Mouse (Mus musculus) forebrain, embryonic 13.5 days (tissue): Measurements from ENCODE around the gene Igfbp3. TPM values are rescaled to one million over a fixed set of nuclear protein-coding genes. Genes with fewer than 3 reads are reported as not detected.

ENCODE experiments used
- ATAC-seq: fragments of 200-750 bp; cut with Nextera tagmentation; 2 replicates; pipeline ENCODE4 v1.8.0; 2017
- H3K27ac ChIP-seq: fragments of 300-500 bp; sonication (generic); 2 replicates; pipeline ENCODE4 v1.5.1; 2015; ENCODE audit warnings: inconsistent platforms, mild to moderate bottlenecking, moderate library complexity
- H3K27me3 ChIP-seq: fragments of 300-500 bp; sonication (generic); 2 replicates; pipeline ENCODE4 v1.6.1; 2015; ENCODE audit warnings: mild to moderate bottlenecking, inconsistent platforms
- H3K36me3 ChIP-seq: fragments of 300-500 bp; sonication (generic); 2 replicates; pipeline ENCODE4 v1.6.1; 2015; ENCODE audit warnings: mild to moderate bottlenecking, inconsistent platforms; ENCODE audit not compliant: poor library complexity, severe bottlenecking
- H3K4me1 ChIP-seq: fragments of 300-500 bp; sonication (generic); 2 replicates; pipeline ENCODE4 v1.6.1; 2015; ENCODE audit warnings: inconsistent platforms
- H3K4me2 ChIP-seq: fragments of 300-500 bp; sonication (generic); 2 replicates; pipeline ENCODE4 v1.6.1; 2015; ENCODE audit warnings: inconsistent platforms, mild to moderate bottlenecking, moderate library complexity
- H3K4me3 ChIP-seq: fragments of 300-500 bp; sonication (generic); 2 replicates; pipeline ENCODE4 v1.5.1; 2015; ENCODE audit warnings: mild to moderate bottlenecking, inconsistent platforms
- H3K9ac ChIP-seq: fragments of 300-500 bp; sonication (generic); 2 replicates; pipeline ENCODE4 v1.6.1; 2015; ENCODE audit warnings: mild to moderate bottlenecking, inconsistent platforms
- H3K9me3 ChIP-seq: fragments of 300-500 bp; sonication (generic); replicated peaks from 2 replicates; pipeline ENCODE4 v1.6.1; 2016; ENCODE audit warnings: inconsistent platforms
- WGBS: fragments of 180-500 bp; shearing (Covaris S2); methylation state at CpG from one replicate; pipeline ENCODE4 v1.1.7; 2015; 5-methylcytosine and 5-hydroxymethylcytosine counted together
- polyA plus RNA-seq: library from polyadenylated mRNA; unstranded; fragments of >200 nt; fragmentation: Nextera tagmentation; extraction: Ambion mirVana; gene quantifications from 2 replicates; pipeline ENCODE4 v1.2.1, GENCODE M21; 2015

Gene Igfbp3
- polyA plus RNA-seq, 1 experiment from 2014 or later = 11.6 TPM

- no peak overlapping the region for H3K9ac ChIP-seq
- WGBS = 90% methylated on average over 9 of the region's 9 CpGs
- no peak overlapping the region for H3K27ac ChIP-seq
- H3K4me3 ChIP-seq = no peak overlapping the region
- ATAC-seq = no peak
- H3K36me3 ChIP-seq = no peaks in the 10 kb centered on the region
- H3K9me3 ChIP-seq = no peaks in the 10 kb centered on the region
- no peaks in the 10 kb centered on the region for H3K4me1 ChIP-seq
- no peak overlapping the region for H3K4me2 ChIP-seq
- no peaks in the 10 kb centered on the region for H3K27me3 ChIP-seq
Observed at GRCm38 (mm10) chr11:7203846-7204245, 9.9 kb downstream of the Igfbp3 start.

GRCm38 (mm10) chr11:7202206-7202605 is 11.5 kb downstream of the Igfbp3 start:
- Histone ChIP-seq H3K4me2 (no peak overlapping the region), H3K9me3 (no peaks in the 10 kb centered on the region), H3K27me3 (no peaks in the 10 kb centered on the region), H3K4me3 (no peak overlapping the region), H3K4me1 (no peaks in the 10 kb centered on the region), H3K27ac (no peak overlapping the region), H3K9ac (no peak overlapping the region), H3K36me3 (no peaks in the 10 kb centered on the region)
- ATAC-seq = no peak
- WGBS = 86% methylated on average over 7 of the region's 7 CpGs

DNA sequence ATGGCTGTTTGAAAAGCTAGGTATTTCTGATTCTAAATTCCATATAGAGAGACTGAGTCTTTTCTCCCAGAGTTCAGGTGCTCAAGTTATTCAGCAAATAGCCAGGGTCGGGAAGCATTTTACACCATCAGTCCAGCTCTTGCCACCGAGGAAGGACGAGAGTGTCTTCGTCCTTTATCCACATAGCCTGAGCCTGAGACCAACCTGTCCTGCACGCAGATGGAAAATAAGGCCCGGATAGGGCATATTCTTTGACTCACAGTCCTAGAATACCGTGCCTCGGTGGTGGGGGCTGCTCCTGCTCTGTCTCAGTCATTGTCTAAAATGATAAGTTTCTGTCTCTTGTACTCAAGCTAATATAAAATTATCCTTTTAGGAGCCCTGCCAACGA is 13.3 kb downstream of the Igfbp3 start:
- H3K4me3 ChIP-seq = no peak overlapping the region
- H3K27me3 ChIP-seq = no peaks in the 10 kb centered on the region
- no peaks in the 10 kb centered on the region for H3K4me1 ChIP-seq
- no peaks in the 10 kb centered on the region for H3K9me3 ChIP-seq
- no peak for ATAC-seq
- no peak overlapping the region for H3K9ac ChIP-seq
- H3K4me2 ChIP-seq = no peak overlapping the region
- no peaks in the 10 kb centered on the region for H3K36me3 ChIP-seq
- WGBS = 82% methylated on average over 9 of the region's 9 CpGs
- H3K27ac ChIP-seq = no peak overlapping the region

GRCm38 (mm10) chr11:7199736-7200392 is 13.9 kb downstream of the Igfbp3 start:
- Histone ChIP-seq H3K4me1 (no peaks in the 10 kb centered on the region), H3K4me3 (no peak overlapping the region), H3K9ac (no peak overlapping the region), H3K27ac (no peak overlapping the region), H3K9me3 (no peaks in the 10 kb centered on the region; the same call in 1 of the 2 replicates), H3K36me3 (no peaks in the 10 kb centered on the region), H3K4me2 (no peak overlapping the region), H3K27me3 (no peaks in the 10 kb centered on the region)
- ATAC-seq = peak; percentile 36; the same call in 1 of the 2 replicates
- 56% methylated on average over 14 of the region's 14 CpGs for WGBS

GRCm38 (mm10) chr11:7198481-7199256 is 15.1 kb downstream of the Igfbp3 start:
- H3K4me1 ChIP-seq = no peaks in the 10 kb centered on the region
- no peak overlapping the region for H3K27ac ChIP-seq
- no peak overlapping the region for H3K4me3 ChIP-seq
- no peaks in the 10 kb centered on the region for H3K27me3 ChIP-seq
- H3K4me2 ChIP-seq = no peak overlapping the region
- no peaks in the 10 kb centered on the region; the same call in 1 of the 2 replicates for H3K9me3 ChIP-seq
- ATAC-seq = no peak
- H3K36me3 ChIP-seq = no peaks in the 10 kb centered on the region
- WGBS = 85% methylated on average over 10 of the region's 10 CpGs
- no peak overlapping the region for H3K9ac ChIP-seq

DNA sequence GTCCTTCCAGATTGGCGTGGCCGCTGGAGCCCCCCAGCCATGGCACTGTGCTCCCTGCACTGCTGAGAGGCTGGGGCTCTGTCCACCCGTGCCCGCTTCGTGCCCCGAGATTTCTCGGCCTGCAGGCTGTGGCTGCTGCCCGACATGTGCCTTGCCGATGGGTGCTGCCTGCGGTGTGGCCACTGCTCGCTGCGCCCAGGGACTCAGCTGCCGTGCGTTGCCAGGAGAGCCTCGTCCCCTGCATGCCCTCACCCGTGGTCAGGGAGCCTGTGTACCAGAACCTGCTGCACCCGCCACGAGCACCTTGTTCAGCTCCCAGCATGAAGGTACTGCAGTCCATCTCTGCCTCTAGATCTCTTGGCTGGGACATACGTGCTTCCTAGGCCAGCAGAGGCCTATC is 15.7 kb downstream of the Igfbp3 start:
- Histone ChIP-seq H3K36me3 (no peaks in the 10 kb centered on the region), H3K4me2 (no peak overlapping the region), H3K27ac (no peak overlapping the region), H3K4me1 (no peaks in the 10 kb centered on the region), H3K9ac (no peak overlapping the region), H3K27me3 (no peaks in the 10 kb centered on the region), H3K9me3 (no peaks in the 10 kb centered on the region; the same call in 1 of the 2 replicates), H3K4me3 (no peak overlapping the region)
- no peak for ATAC-seq
- WGBS = 85% methylated on average over 19 of the region's 19 CpGs

- H3K27ac ChIP-seq = no peak within 1 kb of the TSS
- no peak within 1 kb of the TSS for H3K4me3 ChIP-seq
- H3K4me2 ChIP-seq = no peak within 1 kb of the TSS
- H3K4me1 ChIP-seq = no peaks in the 10 kb centered on the region
- 20% methylated on average over 12 of the region's 12 CpGs for WGBS
- no peaks in the 10 kb centered on the region for H3K27me3 ChIP-seq
- H3K36me3 ChIP-seq = no peaks in the 10 kb centered on the region
- no peak within 1 kb of the TSS for H3K9ac ChIP-seq
- no peaks in the 10 kb centered on the region; the same call in 1 of the 2 replicates for H3K9me3 ChIP-seq
- no peak for ATAC-seq
Observed at GRCm38 (mm10) chr11:7197491-7197941, 16.2 kb downstream of the Igfbp3 start, which contains the start of gene Igfbp1. TSS of gene Igfbp1 (plus strand) at chr11:7197782.

DNA sequence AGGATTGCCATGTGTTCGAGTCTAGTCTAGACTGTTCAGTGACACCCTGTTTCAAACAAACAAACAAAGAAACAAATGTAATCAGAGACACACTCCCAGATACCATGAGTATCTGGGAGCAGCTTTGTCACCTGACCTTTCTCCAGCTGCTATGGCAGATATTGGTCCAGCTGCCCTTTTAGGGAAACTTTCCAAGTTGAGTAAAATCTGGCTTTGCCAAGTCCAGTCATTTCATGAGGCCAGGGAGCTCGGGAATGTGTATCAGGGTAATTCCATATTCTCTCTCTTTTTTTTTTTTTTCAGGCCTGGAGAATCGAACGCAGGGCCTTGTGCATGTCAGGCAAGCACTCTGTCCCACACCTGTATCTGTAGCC is 18.4 kb downstream of the Igfbp3 start:
- 89% methylated on average over 4 of the region's 4 CpGs for WGBS
- no peak overlapping the region for H3K4me2 ChIP-seq
- H3K9me3 ChIP-seq = no peaks in the 10 kb centered on the region; the same call in 1 of the 2 replicates
- ATAC-seq = no peak
- no peak overlapping the region for H3K27ac ChIP-seq
- H3K9ac ChIP-seq = no peak overlapping the region
- H3K4me3 ChIP-seq = no peak overlapping the region
- H3K4me1 ChIP-seq = no peaks in the 10 kb centered on the region
- no peaks in the 10 kb centered on the region for H3K27me3 ChIP-seq
- no peaks in the 10 kb centered on the region for H3K36me3 ChIP-seq

GRCm38 (mm10) chr11:7194432-7195311 is 19.1 kb downstream of the Igfbp3 start:
- no peaks in the 10 kb centered on the region for H3K36me3 ChIP-seq
- no peaks in the 10 kb centered on the region; the same call in 1 of the 2 replicates for H3K9me3 ChIP-seq
- ATAC-seq = no peak
- 97% methylated on average over 10 of the region's 10 CpGs for WGBS
- H3K4me3 ChIP-seq = no peak overlapping the region
- H3K4me2 ChIP-seq = no peak overlapping the region
- H3K4me1 ChIP-seq = no peaks in the 10 kb centered on the region
- no peak overlapping the region for H3K27ac ChIP-seq
- no peaks in the 10 kb centered on the region for H3K27me3 ChIP-seq
- H3K9ac ChIP-seq = no peak overlapping the region

GRCm38 (mm10) chr11:7193134-7193533 is 20.6 kb downstream of the Igfbp3 start:
- ATAC-seq = no peak
- 78% methylated on average over 9 of the region's 9 CpGs for WGBS
- Histone ChIP-seq H3K4me1 (no peaks in the 10 kb centered on the region), H3K27me3 (no peaks in the 10 kb centered on the region), H3K4me3 (no peak overlapping the region), H3K36me3 (no peaks in the 10 kb centered on the region), H3K27ac (no peak overlapping the region), H3K4me2 (no peak overlapping the region), H3K9me3 (no peaks in the 10 kb centered on the region; the same call in 1 of the 2 replicates), H3K9ac (no peak overlapping the region)

DNA sequence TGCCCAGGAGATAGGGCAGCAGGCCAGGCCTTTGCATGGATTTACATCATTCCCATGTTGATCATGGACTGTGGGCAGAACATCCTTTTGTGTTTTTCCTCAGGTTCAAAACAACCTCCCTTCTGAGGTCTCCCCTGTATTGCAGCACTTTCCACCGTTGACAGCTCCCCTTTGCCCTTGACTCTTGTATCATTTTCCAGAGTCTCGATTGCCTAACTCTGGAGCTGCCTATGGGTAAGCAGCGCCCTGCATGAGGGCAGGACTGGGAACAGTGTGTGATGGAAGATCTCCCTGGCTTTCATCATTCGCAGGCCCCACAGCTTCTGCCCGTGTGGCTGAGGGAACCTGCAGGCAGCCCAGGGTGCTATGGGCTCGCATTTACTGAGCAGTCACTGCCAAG is 21.0 kb downstream of the Igfbp3 start:
- 74% methylated on average over 6 of the region's 6 CpGs for WGBS
- no peaks in the 10 kb centered on the region for H3K36me3 ChIP-seq
- H3K4me1 ChIP-seq = no peaks in the 10 kb centered on the region
- H3K4me2 ChIP-seq = no peak overlapping the region
- no peak overlapping the region for H3K27ac ChIP-seq
- H3K27me3 ChIP-seq = no peaks in the 10 kb centered on the region
- no peaks in the 10 kb centered on the region; the same call in 1 of the 2 replicates for H3K9me3 ChIP-seq
- no peak overlapping the region for H3K9ac ChIP-seq
- H3K4me3 ChIP-seq = no peak overlapping the region
- no peak for ATAC-seq

DNA sequence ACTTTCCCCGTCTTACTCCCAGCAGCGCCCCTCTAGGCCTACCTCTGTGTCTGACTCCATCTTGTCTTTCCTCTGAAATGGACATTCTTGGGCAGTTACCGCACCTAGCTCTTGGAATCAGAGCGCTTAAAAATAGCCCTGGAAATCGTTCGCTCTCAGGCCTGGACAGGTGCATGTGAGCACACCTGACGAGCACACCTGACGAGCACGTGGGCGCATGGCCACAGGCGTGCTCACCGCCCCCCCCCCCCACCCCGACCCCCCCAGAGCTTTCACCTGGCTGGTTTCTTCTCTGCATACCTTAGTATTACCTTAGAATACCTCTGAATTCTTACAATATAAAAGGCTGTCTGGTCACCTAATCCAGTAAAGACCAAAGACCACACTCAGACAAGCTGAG is 25.3 kb downstream of the Igfbp3 start, which contains the start of gene Gm11985:
Gene Gm11985, minus strand, starts transcription at position 101 of the 400 bp plus-strand sequence.
- Histone ChIP-seq H3K9ac (no peak within 1 kb of the TSS), H3K27ac (no peak within 1 kb of the TSS), H3K4me1 (0 out of 2 replicates have a peak, but pooled peaks cover under 1% of the 10 kb centered on the region), H3K27me3 (no peaks in the 10 kb centered on the region), H3K4me3 (no peak within 1 kb of the TSS), H3K4me2 (no peak within 1 kb of the TSS), H3K36me3 (no peaks in the 10 kb centered on the region), H3K9me3 (no peaks in the 10 kb centered on the region)
- WGBS = 89% methylated on average over 13 of the region's 13 CpGs
- ATAC-seq = no peak
